Mouse (Mus musculus) lung, postnatal 0 days (tissue): ENCODE data around the gene Gtf3c5.

Experiments
- CTCF ChIP-seq: IDR thresholded peaks from 2 replicates; pipeline ENCODE4 v1.5.1; 2016; ENCODE audit warnings: antibody characterized with exemption, mild to moderate bottlenecking
- EP300 ChIP-seq: IDR thresholded peaks from 2 replicates; pipeline ENCODE4 v1.6.1; 2016; ENCODE audit warnings: antibody characterized with exemption, mild to moderate bottlenecking, control low read depth

DNA sequence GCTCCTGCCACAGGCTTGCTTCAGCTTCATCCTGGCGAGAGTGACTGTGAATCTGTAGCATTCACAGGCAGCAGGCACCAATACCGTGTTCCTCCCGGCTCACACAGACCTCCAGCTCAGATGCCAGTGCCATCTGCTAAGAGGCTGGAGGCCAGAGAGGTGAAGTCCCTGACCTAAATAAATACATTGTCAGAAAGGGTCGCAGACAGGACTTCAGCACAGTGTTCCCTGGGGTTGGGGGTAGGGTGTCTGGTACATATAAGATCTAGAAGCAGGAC lies 48.3 kb downstream of the Gtf3c5 start:
- TF ChIP-seq CTCF (no peak), EP300 (no peak)
